Mouse (Mus musculus) kidney, postnatal 14 days (tissue): ENCODE data around the gene Fam184a.
A peak's percentile ranks its signal among the peaks of the same experiment; 100 is the strongest.

ENCODE experiments used
- DNase-seq: peaks from one replicate; pipeline ENCODE4 v3.0.0; 2022; ENCODE audit warnings: mixed read lengths

Fam184a gene

GRCm38 (mm10) chr10:53750955-53751652 is at the start of gene Fam184a:
Gene Fam184a, minus strand, starts transcription at chr10:53751123.
- peak; percentile 80 for DNase-seq

- DNase-seq, result no peak
These were observed 45.3 kb upstream of the Fam184a start for GRCm38 (mm10) chr10:53796258-53796581.

GRCm38 (mm10) chr10:53795567-53796257 is 44.8 kb upstream of the Fam184a start:
- DNase-seq, result peak; percentile 42

DNA sequence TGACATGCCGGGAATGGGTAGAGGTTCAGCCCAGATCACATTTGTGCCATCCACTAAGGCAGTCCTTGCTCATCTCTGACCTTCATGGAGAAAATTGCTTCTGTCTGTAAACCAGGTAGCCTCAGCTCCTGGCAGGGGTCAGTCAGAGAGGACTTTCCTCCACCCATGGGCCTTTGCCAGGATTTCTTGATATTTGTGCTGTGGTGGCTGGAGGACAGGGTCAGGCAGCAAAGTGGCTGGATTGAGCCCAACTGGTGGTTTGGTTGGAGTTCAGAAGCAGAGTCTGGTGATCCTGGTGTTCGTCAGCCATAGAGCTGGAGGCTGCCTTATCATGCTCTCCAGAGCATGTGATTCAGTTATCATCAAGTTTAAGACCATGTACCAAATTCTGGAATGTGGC is 40.4 kb upstream of the Fam184a start:
- no peak for DNase-seq

GRCm38 (mm10) chr10:53776591-53776990 is 25.7 kb upstream of the Fam184a start:
- no peak for DNase-seq

- no peak for DNase-seq
These were observed 21.8 kb upstream of the Fam184a start for GRCm38 (mm10) chr10:53772708-53773107.

GRCm38 (mm10) chr10:53771480-53771879 is 20.6 kb upstream of the Fam184a start:
- no peak for DNase-seq

- no peak for DNase-seq
These were observed 17.8 kb upstream of the Fam184a start for GRCm38 (mm10) chr10:53768745-53769144.

DNA sequence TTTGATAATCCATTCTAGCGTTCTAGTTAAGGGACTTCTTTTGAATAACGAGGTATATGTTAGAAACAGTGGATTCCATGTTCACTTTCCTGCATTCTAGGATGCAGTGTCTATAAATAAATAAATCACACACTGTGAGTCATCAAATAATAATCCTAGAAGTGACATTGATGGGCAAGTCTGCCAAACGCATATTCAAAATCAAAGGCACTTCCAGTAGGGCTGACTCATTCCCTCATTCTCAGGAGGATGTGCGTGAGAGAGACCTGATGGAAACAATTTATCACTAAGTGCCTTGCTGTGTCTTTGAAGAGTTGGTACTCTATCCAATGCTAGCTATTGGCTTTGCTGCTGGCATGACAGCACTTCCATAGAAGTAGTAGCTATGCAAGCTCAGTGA is 14.5 kb upstream of the Fam184a start:
- no peak for DNase-seq

DNA sequence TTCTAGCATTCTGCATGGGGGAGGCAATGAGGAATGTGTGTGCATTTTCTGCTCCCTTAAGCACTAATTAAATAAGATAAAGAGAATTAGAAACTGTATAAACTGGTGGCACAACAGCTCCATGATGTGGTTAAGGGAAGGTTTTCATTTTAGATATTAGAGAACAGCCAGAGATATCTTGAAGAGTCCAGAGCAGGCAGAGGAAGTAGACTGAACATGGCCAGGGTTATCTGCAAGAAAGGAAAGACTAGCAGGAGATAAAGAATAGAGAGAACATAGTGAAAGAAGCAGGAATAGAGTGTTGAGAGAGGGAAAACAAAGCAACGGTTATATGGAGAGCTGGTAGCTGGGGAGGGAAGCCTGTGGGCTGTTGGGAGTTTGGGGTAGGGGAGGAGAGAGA is 1.8 kb upstream of the Fam184a start:
- DNase-seq, result no peak

DNA sequence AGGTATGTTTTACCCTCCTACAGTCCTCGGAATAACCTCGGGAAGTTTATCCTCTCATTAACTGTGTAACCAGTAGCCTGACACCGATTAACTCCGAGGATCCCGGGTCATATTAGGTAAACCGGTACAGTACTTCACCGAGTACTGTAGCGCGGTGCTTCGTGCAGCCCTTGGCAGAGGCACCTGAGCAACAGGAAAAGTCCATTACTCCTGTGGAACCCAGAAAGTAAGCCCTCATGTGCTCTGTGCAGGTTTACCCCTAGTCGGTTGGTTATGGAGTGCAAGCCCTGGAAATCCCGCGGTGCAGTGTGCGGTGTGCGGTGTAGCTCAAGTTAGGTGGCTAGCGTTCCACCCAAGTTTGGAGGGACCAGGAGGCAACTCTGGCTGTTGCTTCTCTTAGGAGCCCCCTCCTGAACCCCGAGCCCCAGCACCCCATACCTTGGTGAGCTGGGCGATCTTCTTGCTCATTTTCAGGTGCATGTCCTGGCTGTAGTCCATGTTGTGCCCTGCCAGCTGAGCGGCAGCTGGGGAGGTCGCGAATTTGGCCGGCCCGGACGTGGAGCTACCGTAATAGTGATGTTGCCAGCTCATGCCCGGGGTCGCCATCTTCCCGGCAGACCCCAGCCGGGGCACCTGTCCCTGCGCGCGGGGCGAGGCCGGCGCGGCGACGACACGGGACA is 508 bp downstream of the Fam184a start:
- peak; percentile 30 for DNase-seq

- DNase-seq, result no peak
These were observed 4.9 kb downstream of the Fam184a start for GRCm38 (mm10) chr10:53746039-53746438.

DNA sequence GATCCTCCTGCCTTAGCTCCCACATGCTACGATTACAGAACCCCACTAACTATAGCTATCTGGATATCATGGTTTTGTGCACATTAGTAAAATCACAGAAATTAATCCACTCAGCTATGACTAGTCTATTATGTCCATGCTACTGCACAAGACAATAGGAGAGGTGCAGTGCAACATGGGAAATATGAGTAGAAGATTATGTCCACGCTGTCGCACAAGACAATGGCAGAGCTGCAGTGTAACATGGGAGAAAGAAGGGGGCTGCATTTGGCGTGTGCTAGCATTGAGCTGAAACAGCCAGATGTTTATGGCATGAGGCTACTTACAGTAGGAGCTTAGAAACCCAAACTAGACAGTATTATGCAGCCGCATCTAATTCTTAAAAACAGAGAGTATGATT is 8.0 kb downstream of the Fam184a start:
- no peak for DNase-seq

GRCm38 (mm10) chr10:53740014-53740413 is 10.9 kb downstream of the Fam184a start:
- no peak for DNase-seq

DNA sequence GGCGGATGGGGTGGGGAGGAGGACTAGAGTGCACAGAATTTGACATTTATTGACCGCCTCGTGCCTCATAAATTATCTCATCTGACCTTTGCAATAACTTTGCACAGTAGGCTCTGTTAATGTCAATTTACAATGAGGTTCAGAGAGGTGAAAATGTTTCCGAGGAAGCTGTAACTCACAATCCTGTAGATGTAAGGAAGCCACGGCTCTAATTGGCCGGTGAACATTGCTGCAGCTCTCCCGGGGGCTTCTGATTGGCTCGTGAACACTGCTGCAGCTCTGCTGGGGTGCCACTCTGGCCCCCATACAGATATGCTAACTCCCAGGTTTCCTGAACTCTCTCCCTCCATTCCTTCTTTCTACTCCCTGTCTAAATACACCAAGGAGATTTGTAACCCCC is 12.1 kb downstream of the Fam184a start:
- DNase-seq, result peak; percentile 4

GRCm38 (mm10) chr10:53735201-53735865 is 15.6 kb downstream of the Fam184a start:
- no peak for DNase-seq

GRCm38 (mm10) chr10:53732324-53732723 is 18.6 kb downstream of the Fam184a start:
- DNase-seq, result peak; percentile 76

DNA sequence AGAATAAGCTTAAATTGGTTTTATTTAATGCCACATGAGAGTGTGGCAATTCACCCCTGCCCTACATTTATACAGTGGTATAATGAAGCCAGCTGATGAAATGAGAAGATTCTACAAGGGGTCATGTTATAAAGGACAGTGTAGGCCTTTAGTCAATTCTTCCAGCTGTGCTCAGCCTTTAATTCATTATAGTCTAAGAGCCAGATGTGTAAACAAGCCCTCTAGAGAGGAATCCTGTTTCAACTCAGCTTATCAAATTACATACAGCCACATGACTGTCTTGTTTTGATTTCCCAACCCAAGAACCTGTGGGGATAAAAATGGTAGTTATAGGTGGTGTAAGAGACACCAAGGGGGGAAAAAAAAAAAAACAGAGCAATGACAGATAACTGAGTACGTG is 22.0 kb downstream of the Fam184a start:
- no peak for DNase-seq

- DNase-seq, result no peak
These were observed 25.6 kb downstream of the Fam184a start for GRCm38 (mm10) chr10:53725301-53725700.

DNA sequence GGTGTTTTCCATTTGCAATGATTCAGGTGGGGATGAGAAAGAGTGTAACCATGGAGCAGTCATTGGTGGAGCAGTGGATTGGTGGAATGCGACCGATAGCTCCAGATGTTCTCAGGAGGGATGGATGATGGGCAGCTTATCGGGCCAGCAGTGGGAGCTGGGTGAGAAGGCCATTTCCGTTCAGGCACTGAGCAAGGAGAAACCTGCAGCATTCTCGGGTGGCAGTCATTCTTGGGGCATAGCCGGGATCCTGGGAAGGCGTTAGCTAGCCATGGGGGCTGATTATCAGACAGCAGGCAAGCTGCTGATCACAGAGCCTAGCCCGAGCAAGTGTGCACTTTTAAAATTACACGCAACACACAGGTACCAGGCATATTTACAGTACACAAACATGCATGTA is 46.4 kb downstream of the Fam184a start:
- DNase-seq, result no peak

DNA sequence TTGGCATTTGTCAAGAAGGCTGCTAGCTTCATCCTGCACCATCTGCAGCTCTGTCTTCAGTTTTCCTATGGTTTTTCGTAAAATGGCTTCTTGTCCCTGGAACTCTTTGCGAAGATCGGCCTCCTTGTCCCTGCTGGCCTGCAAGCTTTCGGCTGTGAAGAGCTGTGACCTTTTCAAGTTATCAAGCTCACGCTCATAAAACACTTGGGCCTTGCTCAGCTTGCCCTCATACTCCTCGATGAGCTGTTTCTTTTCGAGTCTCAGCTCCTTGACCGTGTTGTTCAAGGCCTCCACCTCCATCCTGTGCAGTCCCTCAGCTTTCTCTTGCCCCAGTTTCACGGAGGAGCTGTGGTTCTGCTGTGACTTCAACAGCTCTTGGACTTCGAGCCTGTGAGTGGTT is 52.4 kb downstream of the Fam184a start:
- no peak for DNase-seq

DNA sequence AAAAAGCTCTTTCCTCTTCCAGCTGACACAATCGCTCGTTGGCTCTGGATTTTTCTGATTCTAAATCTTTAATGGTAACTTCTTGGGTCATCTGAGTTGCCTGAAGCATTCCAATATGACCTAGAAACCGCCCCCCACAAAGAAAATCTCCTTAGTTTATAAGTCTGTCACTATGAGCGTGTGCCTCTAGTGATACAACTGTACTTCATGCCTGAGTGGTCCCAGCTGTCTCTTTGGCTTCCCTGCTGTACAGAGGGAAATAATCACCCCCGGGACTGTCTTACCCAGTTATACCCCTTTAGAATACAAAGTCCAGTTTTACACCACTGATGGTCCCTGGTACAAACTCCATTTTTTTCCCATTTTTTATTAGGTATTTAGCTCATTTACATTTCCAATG is 56.2 kb downstream of the Fam184a start:
- peak; percentile 30 for DNase-seq

GRCm38 (mm10) chr10:53691263-53691662 is 59.7 kb downstream of the Fam184a start:
- DNase-seq, result no peak
